Mouse (Mus musculus) spleen, adult 18-20 months (tissue): ENCODE data around the gene Psmc3.
"Not testable (repeated sequence)": the region's sequence is repeated elsewhere in the genome, so short reads cannot be mapped to it uniquely, and the experiment has no call there.

Source experiments
- DNase-seq, 2 experiments: peaks; one replicate each; pipeline ENCODE4 v3.0.0; 2022; ENCODE audit warnings: mixed read lengths in 2 of 2

Gene Psmc3

GRCm38 (mm10) chr2:91081775-91082695 is 28.2 kb downstream of the Psmc3 start, which contains the start of gene Spi1:
TSS of gene Spi1 (plus strand) at chr2:91082390.
- peak in 1 of 2 experiments; percentile 32 for DNase-seq

GRCm38 (mm10) chr2:91082844-91083243 is 29.0 kb downstream of the Psmc3 start:
- peak; percentile 70 to 81 for DNase-seq

DNA sequence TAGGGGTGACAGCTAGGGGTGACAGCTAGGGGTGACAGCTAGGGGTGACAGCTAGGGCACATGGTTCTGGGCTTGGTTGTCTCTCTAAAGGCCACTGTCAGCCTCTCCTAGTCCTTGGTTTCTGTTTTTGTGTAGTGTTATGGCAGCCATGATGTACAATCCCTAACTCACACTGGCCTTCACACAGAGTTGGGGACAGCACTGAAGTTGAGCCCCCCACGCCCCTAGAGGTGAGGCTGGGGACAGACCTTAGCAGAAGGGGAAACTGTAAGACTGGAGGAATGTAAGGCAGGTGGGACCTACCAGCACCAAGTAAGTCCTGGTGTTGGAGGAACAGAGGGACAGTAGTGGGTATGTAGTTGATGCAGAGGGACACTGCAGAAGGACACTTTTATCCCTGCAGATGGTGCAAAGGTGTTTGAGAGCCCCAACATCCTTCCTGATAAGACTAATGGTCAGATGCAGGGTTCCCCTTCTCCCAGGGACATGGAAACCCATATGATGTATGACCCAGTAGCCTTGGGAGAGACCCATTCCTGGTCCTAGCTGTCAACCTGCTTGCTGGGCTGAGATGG is 29.6 kb downstream of the Psmc3 start:
- DNase-seq: peak in 1 of 2 experiments; percentile 33

DNA sequence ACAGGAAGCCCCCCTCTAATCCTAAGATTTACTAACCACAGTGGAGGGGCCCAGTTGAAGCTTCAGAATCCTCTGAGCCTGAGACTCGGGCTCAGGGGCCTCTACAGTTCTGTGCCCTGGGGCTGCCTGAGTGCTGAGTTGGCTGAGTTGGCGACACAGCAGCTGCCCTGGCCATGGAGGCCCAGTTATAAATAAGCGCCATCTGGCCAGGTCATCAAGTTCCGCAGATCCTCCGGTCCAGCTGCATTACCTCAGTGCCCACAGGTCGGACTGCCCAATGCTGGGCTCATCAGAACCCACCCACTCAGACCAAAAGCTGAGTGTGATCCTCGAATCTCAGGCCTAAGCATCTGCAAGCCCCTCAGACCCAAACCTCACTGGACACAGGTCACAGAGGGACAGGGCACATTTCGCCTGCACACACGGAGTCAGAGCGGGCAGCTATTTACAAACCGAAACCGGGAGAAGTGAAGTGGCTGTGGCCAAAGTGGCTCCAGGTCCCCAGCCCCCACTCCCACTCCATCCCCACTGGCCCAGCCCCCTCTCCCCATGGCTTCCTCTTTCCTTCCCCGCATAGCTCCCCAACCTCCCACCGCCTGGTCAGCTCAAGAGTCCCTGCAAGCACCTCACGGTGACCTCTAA is 30.5 kb downstream of the Psmc3 start:
- DNase-seq: no peak

GRCm38 (mm10) chr2:91085494-91086391 is 31.9 kb downstream of the Psmc3 start:
- DNase-seq: no peak

DNA sequence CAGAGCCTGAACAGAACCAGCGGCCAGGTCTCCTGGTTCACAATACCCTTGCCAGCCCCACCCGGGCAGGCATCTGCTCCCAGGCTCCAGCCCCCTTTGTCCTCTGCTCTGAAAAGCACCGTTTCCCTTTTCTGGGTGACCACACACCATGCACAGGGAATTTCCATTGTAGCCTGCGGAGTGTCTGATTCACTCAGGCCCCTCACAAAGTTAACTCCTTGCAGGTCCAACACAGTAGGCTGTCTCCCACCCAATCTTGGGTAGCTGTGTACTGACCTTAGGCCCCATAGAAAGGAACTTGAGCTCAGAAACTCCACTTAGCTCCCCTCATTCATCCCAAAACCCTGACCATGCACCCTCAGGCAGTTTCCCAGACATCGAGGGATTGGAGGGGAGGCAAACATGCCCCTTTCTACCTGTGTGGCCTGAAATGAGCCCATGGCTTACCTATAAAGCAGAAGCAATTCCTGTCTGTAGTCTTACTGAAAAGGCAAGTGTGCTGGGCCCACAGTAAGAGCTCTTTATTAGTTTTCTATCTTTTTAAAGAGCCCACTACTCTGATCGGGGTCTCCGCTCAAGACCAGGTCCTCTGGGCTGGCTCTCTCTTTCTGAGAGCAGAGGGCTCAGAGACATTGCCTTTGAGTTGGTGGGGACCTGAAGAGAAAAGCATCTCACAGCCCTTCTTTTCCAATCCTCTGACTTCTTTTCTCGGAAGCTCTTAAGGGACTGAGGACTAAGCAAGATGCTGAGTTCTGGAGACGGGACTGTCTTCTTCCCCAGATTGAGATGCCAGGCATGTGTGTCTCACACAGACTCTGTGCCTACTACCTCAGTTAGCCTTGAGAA is 32.8 kb downstream of the Psmc3 start:
- DNase-seq: peak in 1 of 2 experiments; percentile 11

- DNase-seq: peak; percentile 30 to 46
Observed at GRCm38 (mm10) chr2:91087453-91087852, 33.6 kb downstream of the Psmc3 start.

GRCm38 (mm10) chr2:91088987-91089386 is 35.2 kb downstream of the Psmc3 start:
- DNase-seq: no peak

- DNase-seq: no peak
Observed at GRCm38 (mm10) chr2:91090208-91090607, 36.4 kb downstream of the Psmc3 start.

- DNase-seq: no peak
Observed at GRCm38 (mm10) chr2:91090827-91091226, 37.0 kb downstream of the Psmc3 start.

DNA sequence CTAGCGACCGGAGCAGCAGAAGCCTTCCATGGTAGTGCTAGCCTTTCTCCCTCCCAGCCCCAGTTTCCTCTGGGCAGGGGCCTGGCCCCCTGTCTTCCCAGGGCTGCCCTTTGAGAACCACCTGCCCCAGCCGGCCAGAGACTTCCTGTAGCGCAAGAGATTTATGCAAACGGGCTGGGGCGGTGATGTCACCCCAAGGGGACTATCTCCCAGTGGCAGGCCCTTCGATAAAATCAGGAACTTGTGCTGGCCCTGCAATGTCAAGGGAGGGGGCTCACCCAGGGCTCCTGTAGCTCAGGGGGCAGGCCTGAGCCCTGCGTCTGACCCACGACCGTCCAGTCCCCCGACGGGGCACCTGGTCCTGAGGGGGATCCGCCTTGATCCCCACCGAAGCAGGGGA is 42.7 kb downstream of the Psmc3 start:
- DNase-seq: peak; percentile 75 to 80

DNA sequence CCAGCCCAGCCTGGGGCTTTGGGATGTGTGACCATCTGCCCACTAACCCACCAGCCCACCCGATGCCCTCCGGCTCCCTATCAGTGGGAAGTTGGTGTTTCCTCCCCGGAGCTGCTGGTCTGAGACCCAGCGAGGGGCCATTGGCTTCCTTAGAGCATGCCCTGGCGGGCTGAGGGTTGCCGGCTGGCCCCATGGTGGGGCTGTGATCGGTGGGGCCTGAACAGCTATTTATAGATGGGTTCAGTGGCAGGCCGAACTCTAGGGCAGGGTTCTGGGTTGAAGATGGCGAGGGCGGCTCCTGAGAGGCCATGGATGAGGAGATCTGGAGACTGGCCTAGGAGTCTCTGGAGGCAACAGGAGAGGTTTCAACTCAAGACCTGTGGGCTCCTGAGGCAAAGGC is 43.2 kb downstream of the Psmc3 start:
- DNase-seq: peak; percentile 50 to 58

DNA sequence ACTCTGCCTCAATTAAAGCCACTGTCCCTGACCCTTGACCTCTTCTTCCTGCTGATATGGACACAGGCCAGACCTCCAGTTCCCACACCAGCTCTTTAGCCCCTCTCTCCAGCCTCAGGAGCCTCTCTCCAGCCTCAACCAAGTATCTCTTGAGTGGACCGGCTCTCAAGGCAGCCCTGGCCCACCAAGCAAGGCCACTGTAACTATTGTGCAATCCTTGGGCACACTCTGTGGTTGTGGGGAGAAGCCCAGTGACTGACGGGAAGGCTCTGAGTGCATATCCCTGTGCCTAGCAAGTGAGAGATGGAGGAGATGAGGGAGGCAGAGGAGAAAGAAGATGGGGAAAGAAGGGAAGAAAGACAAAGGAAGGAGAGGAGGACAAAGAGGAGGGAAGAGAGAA is 44.3 kb downstream of the Psmc3 start:
- DNase-seq: no peak

DNA sequence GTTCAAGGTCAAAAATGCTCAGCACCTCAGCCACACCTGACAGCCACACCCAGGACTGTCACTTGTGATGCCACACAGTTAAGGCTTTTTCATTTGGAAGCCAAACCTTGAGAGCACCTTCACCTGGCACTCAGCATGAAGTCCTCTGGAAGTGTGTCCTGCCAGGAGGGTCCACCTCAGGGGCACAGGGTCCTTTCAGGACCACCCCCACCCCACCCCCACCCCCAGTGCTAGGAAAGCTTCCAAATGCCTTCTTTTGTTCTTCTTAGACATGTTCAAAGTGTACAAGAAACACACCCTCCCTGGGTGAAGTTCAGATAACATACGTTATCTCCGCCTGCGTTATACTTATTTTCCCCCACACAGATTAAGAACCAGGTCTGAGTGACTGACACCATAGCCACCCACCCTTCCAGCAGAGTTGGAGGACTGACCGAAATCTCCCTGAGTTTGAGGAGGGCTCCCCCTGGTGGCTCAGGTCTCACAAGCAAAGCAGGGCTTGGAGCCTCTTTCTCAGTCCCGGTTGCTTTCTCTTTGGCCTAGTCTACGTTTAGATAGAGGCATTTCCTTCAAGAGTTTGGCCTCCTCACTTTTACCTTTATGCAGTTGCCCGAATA is 47.4 kb downstream of the Psmc3 start:
- peak; percentile 78 to 93 for DNase-seq

GRCm38 (mm10) chr2:91108156-91108555 is 54.3 kb downstream of the Psmc3 start:
- DNase-seq: no peak

- DNase-seq: no peak
Observed at GRCm38 (mm10) chr2:91109241-91109640, 55.4 kb downstream of the Psmc3 start.

- DNase-seq: no peak
Observed at GRCm38 (mm10) chr2:91109807-91110385, 56.1 kb downstream of the Psmc3 start.

GRCm38 (mm10) chr2:91110429-91110828 is 56.6 kb downstream of the Psmc3 start:
- DNase-seq: no peak

- not testable (repeated sequence) for DNase-seq
Observed at GRCm38 (mm10) chr2:91111832-91112231, 58.0 kb downstream of the Psmc3 start.

DNA sequence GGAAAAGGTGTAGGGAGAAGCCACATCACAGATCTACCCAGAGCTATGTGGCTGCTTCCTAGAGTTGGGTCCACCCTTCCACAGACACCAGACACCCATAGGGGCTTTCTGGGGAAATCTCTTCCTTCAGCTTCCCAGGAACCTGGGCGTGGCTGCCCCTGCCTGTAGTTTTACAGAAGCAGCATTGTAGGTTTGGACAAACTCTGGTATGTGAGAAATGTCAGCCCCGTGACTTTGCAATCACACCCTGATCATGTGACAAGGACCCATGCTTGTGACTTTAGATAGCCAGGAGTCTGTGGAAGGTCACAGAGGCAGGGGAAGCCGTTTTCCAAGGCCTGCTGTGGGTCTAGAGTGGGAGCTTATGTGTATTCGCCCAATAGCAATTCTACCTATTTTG is 58.7 kb downstream of the Psmc3 start:
- DNase-seq: no peak

GRCm38 (mm10) chr2:91113334-91113733 is 59.5 kb downstream of the Psmc3 start:
- DNase-seq: no peak
